Mouse (Mus musculus): ENCODE measurements around the gene Med21. TPM values are rescaled to one million over a fixed set of nuclear protein-coding genes. Genes with fewer than 3 reads are reported as not detected.

Med21 gene
- total RNA-seq, 1 experiment: 91.2 TPM

DNA sequence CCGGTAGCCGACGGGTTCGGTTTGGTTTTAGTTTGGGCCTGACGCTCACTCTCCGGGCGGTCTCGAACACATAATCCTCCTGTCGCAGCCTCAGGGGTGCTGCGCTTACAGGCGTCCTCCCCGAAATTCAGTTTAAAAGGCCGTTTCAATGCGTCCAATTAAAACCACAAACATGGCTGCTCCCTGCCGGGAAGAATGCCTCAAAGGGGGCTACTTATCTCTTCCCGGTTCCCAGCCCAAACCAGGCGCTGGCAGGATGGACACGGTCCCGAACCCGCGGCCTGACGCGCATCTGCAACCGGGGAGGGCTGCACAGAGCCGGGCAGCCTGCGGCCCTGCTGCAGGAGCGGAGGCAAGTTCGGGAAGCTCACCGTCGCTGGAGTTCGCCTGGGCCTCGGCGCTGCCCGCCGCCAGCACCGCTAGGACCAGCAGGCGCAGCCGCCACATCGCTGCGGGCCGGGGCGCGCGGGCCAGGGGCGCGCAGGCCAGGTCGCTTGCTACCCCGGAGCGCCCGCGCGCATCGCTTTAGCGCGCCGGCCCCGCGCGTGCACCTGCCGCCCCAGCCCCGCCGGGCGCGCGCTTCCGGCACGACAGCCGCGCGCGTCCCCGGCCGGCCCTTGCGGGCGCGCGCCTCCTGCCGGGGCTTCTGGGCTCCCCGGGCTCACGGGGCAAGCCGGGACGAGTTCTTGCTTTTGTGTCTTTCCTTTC is 8.2 kb upstream of the Med21 start:
- no peak for TF ChIP-seq ZNF384 (IDR thresholded peaks at IDR 0.05; ENCODE audit: low read depth, low read length)
- TF ChIP-seq MAFK (IDR thresholded peaks at IDR 0.05; ENCODE audit: insufficient read depth, low read depth, low read length): no peak
- TF ChIP-seq CHD2 (IDR thresholded peaks at IDR 0.05; ENCODE audit: low read depth, low read length): no peak
- no peak for TF ChIP-seq ZC3H11A (IDR thresholded peaks at IDR 0.05; ENCODE audit: borderline replicate concordance, low read depth, low read length)
- no peak for TF ChIP-seq HCFC1 (IDR thresholded peaks at IDR 0.05; ENCODE audit: borderline replicate concordance, insufficient read depth, low read length)
- peak; percentile 55 for DNase-seq (ENCODE audit: low read depth, low spot score)
- H3K4me1 ChIP-seq (ENCODE audit: control insufficient read depth in 2 of 2, insufficient read depth in 2 of 2, low read length in 2 of 2, poor library complexity in 1 of 2): peaks cover 8 to 12% of the 10 kb centered on the region in 2 experiments
- peak overlapping the region; percentile 92 to 95 for H3K4me3 ChIP-seq (ENCODE audit: insufficient read depth in 1 of 2, low read depth in 1 of 2, low read length in 2 of 2, poor library complexity in 1 of 2, severe bottlenecking in 1 of 2)
- in situ Hi-C loops (cut with MboI; ENCODE audit: low sequenced_read_pairs in 2 of 2, unreplicated experiment in 2 of 2): no loop called here
- peak overlapping the region; percentile 98 for H3K27ac ChIP-seq (ENCODE audit: insufficient read depth, low read depth, low read length, poor library complexity, severe bottlenecking)
- H3K9ac ChIP-seq (ENCODE audit: insufficient read depth, low read depth, low read length, poor library complexity, severe bottlenecking): peak overlapping the region; percentile 95
- no peaks in the 10 kb centered on the region; the same call in 1 of the 2 replicates for H3K36me3 ChIP-seq (ENCODE audit: control insufficient read depth, insufficient read depth, low read length, poor library complexity, severe bottlenecking)
- no peaks in the 10 kb centered on the region for H3K9me3 ChIP-seq (ENCODE audit: control insufficient read depth, insufficient read depth, low read depth, low read length)

DNA sequence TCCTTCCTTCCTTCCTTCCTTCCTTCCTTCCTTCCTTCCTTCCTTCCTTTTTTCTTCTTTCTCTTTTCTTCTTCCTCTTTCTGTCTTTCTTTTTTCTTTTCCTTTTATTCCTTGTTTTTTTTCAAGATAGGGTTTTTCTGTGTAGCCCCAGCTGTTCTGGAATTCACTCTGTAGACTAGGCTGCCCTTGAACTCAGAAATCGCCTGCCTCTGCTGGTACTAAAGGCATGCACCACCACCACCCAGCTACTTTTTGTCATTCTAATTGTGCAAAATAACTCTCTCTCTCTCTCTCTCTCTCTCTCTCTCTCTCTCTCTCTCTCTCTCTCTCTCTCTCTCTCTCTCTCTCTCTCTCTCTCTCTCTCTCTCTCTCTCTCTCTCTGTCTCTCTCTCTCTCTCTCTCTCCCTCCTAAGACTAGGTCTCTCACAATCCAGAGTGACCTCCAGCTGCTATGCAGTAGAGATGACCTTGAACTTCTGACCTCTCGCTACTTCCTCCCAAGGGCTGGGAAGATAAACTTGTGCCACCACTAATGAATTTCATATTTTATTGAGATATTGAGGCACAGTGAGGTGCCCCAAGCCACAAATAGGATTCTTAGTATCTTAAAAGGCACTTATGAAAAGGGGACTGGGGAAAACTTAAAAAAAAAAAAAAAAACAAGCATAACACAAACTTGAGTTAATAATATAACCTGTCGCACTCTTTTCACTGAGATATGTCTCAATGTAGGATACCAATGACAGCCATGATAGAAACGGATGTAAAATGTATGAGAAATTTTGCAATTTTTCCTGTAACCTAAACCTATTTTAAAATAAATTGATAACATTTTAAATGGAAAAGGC is 7.4 kb upstream of the Med21 start:
- Histone ChIP-seq H3K36me3 (ENCODE audit: control insufficient read depth, insufficient read depth, low read length, poor library complexity, severe bottlenecking) (no peaks in the 10 kb centered on the region; the same call in 1 of the 2 replicates), H3K4me1 (ENCODE audit: control insufficient read depth in 2 of 2, insufficient read depth in 2 of 2, low read length in 2 of 2, poor library complexity in 1 of 2) (peaks cover 8 to 12% of the 10 kb centered on the region in 2 experiments), H3K4me3 (ENCODE audit: insufficient read depth in 1 of 2, low read depth in 1 of 2, low read length in 2 of 2, poor library complexity in 1 of 2, severe bottlenecking in 1 of 2) (peak overlapping the region in 1 of 2 experiments; percentile 41; a peak in 1 of 4 replicates), H3K9me3 (ENCODE audit: control insufficient read depth, insufficient read depth, low read depth, low read length) (no peaks in the 10 kb centered on the region), H3K9ac (ENCODE audit: insufficient read depth, low read depth, low read length, poor library complexity, severe bottlenecking) (no peak overlapping the region), H3K27ac (ENCODE audit: insufficient read depth, low read depth, low read length, poor library complexity, severe bottlenecking) (peak overlapping the region; percentile 98; the same call in 1 of the 2 replicates)
- TF ChIP-seq HCFC1 (IDR thresholded peaks at IDR 0.05; ENCODE audit: borderline replicate concordance, insufficient read depth, low read length) (no peak), MAFK (IDR thresholded peaks at IDR 0.05; ENCODE audit: insufficient read depth, low read depth, low read length) (no peak), CHD2 (IDR thresholded peaks at IDR 0.05; ENCODE audit: low read depth, low read length) (0 out of 2 replicates have a peak, but pooled peaks have one; percentile 38), ZC3H11A (IDR thresholded peaks at IDR 0.05; ENCODE audit: borderline replicate concordance, low read depth, low read length) (no peak), ZNF384 (IDR thresholded peaks at IDR 0.05; ENCODE audit: low read depth, low read length) (peak; percentile 78)
- peak; percentile 55 for DNase-seq (ENCODE audit: low read depth, low spot score)
- in situ Hi-C loops (cut with MboI; ENCODE audit: low sequenced_read_pairs in 2 of 2, unreplicated experiment in 2 of 2): no loop called here

DNA sequence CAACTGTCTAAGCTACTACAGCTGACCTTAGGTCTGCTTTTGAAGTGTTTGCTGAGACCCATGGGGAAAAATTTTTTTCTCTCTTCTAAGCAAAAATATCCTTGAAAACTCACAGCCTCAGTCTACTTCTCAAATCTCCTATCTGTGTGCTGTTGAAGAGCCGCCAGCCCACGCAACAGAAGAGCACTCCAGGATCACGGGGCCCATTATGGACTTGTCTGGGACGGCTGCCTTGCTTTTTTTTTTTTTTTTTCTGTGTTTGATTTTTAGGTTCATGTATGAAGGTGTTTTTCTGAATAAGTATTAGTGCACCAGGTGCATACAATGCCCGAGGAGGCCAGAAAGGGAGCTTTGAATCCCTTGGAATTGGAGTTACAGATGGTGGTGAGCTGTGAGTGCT is 5.9 kb upstream of the Med21 start:
- TF ChIP-seq ZNF384 (IDR thresholded peaks at IDR 0.05; ENCODE audit: low read depth, low read length) (no peak), ZC3H11A (IDR thresholded peaks at IDR 0.05; ENCODE audit: borderline replicate concordance, low read depth, low read length) (no peak)
- no peaks in the 10 kb centered on the region for H3K9me3 ChIP-seq (ENCODE audit: control insufficient read depth, insufficient read depth, low read depth, low read length)
- H3K4me3 ChIP-seq (ENCODE audit: insufficient read depth in 1 of 2, low read depth in 1 of 2, low read length in 2 of 2, poor library complexity in 1 of 2, severe bottlenecking in 1 of 2): no peak overlapping the region
- no peak overlapping the region for H3K9ac ChIP-seq (ENCODE audit: insufficient read depth, low read depth, low read length, poor library complexity, severe bottlenecking)
- DNase-seq (ENCODE audit: low read depth, low spot score): no peak
- no peaks in the 10 kb centered on the region for H3K36me3 ChIP-seq (ENCODE audit: control insufficient read depth, insufficient read depth, low read length, poor library complexity, severe bottlenecking)
- in situ Hi-C loops (cut with MboI; ENCODE audit: low sequenced_read_pairs in 2 of 2, unreplicated experiment in 2 of 2): no loop called here
- no peak overlapping the region for H3K27ac ChIP-seq (ENCODE audit: insufficient read depth, low read depth, low read length, poor library complexity, severe bottlenecking)
- H3K4me1 ChIP-seq (ENCODE audit: control insufficient read depth in 2 of 2, insufficient read depth in 2 of 2, low read length in 2 of 2, poor library complexity in 1 of 2): peaks cover 3 to 6% of the 10 kb centered on the region in 2 experiments

DNA sequence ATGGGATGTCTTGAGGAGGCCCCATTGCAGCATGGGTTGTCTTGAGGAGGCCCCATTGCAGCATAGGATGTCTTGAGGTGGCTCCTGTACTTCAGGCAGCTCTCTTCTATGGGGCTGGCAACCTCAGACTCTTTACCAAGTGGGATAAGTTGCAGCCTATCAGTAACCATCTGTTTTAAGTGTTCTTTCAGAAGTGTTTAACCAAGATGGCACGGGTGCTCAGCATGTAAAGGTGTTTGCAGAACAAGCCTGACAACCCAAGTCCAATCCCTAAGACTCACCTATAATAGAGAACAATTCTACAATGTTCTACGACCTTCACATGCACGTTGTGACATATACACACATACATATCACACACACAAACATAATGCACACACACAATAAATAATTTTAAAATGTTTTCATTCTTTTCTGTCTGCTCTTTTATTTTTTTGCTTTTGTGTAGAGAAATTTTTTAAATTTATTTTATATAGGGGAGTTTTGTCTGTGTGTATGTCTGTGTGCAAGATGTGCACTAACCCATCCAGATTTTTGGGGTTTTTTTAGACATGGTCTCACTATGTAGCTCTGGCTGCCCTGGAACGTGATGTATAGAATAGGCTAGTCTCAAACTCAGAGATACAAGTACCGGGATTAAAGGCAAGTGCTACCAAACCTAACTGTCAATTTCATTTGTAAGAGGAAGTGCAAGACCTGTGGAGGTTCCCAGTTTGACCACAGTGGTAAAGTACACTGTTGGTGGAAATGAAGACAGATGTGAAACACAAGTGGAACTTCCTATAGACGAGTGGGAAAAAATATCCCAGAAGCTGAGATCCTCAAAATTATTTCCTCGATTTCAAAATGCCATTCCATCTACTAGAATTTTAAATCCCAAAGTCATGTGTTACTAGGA is 2.0 kb upstream of the Med21 start:
- peaks cover 0 to 2% of the 10 kb centered on the region in 2 experiments; a peak in 3 of 4 replicates for H3K4me1 ChIP-seq (ENCODE audit: control insufficient read depth in 2 of 2, insufficient read depth in 2 of 2, low read length in 2 of 2, poor library complexity in 1 of 2)
- H3K4me3 ChIP-seq (ENCODE audit: insufficient read depth in 1 of 2, low read depth in 1 of 2, low read length in 2 of 2, poor library complexity in 1 of 2, severe bottlenecking in 1 of 2): no peak overlapping the region
- H3K9me3 ChIP-seq (ENCODE audit: control insufficient read depth, insufficient read depth, low read depth, low read length): no peaks in the 10 kb centered on the region
- H3K27ac ChIP-seq (ENCODE audit: insufficient read depth, low read depth, low read length, poor library complexity, severe bottlenecking): no peak overlapping the region
- TF ChIP-seq ZNF384 (IDR thresholded peaks at IDR 0.05; ENCODE audit: low read depth, low read length) (no peak), ZC3H11A (IDR thresholded peaks at IDR 0.05; ENCODE audit: borderline replicate concordance, low read depth, low read length) (no peak), CHD2 (IDR thresholded peaks at IDR 0.05; ENCODE audit: low read depth, low read length) (no peak), HCFC1 (IDR thresholded peaks at IDR 0.05; ENCODE audit: borderline replicate concordance, insufficient read depth, low read length) (0 out of 2 replicates have a peak, but pooled peaks have one; percentile 25), MAFK (IDR thresholded peaks at IDR 0.05; ENCODE audit: insufficient read depth, low read depth, low read length) (no peak)
- H3K36me3 ChIP-seq (ENCODE audit: control insufficient read depth, insufficient read depth, low read length, poor library complexity, severe bottlenecking): no peaks in the 10 kb centered on the region
- no peak overlapping the region for H3K9ac ChIP-seq (ENCODE audit: insufficient read depth, low read depth, low read length, poor library complexity, severe bottlenecking)
- DNase-seq (ENCODE audit: low read depth, low spot score): no peak
- in situ Hi-C loops (cut with MboI; ENCODE audit: low sequenced_read_pairs in 2 of 2, unreplicated experiment in 2 of 2): no loop called here

Measured in ES-E14 (cell line).